Mouse (Mus musculus): ENCODE data around the gene Igfals. TPM values are rescaled to one million over a fixed set of nuclear protein-coding genes. Genes with fewer than 3 reads are reported as not detected.

The Igfals gene
- polyA plus RNA-seq, 1 experiment from 2014 or later: not detected

DNA sequence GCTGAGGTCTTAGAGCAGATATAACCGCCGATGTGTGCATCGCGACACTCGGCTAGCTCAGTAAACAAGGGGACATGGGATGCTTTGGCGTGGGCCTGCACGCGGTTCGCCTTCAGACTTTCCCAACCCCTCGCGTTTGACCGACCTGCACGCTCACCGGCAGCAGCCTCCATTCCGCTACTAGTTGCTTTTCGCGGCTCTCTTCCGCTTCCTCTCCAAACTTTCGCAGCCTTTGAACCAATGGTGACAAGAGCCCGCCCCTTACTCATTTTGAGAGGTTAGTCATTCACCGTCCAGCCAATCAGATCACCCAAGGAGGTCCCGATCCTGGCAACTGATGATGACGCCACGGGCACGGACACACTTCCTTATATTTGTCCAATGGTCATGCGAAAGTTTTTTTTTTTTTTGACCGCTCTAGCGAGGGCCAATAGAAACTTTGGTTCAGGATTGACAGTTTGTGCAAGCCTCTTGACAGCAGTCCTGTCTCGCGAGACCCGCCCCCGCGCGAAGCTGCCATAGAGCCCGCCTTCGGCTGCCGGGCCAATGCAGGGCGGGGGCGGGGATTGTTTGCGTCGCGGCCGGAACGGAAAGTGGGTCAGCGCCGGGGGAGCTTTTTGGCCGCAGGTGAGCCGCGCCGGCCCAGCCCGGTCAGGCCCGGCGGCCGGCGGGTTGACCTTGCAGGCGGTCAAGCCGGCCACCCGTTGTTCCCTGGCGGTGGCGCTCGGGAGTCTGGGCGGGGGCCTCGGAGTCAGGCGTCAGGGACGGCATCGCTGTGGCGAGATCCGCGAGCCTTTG lies 20.5 kb downstream of the Igfals start, which contains the start of the genes Nubp2 and Spsb3:
Nubp2 (minus strand) TSS at position 216 of the 798 bp plus-strand sequence.
Spsb3 (plus strand) TSS at position 510 of the 798 bp plus-strand sequence.
- Histone ChIP-seq H3K9ac (ENCODE audit: low read depth, low read length) (peak within 1 kb of the TSS; percentile 89), H3K4me3 (ENCODE audit: low read depth, low read length) (peak within 1 kb of the TSS; percentile 81), H3K27me3 (ENCODE audit: control insufficient read depth, insufficient read depth, low read length) (no peaks in the 10 kb centered on the region), H3K4me1 (ENCODE audit: control insufficient read depth, insufficient read depth, low read length) (peaks cover 17% of the 10 kb centered on the region), H3K4me2 (peak within 1 kb of the TSS; percentile 82), H3K9me3 (replicated peaks; ENCODE audit: control insufficient read depth, low read length) (no peaks in the 10 kb centered on the region), H3K27ac (ENCODE audit: low read depth, low read length) (peak within 1 kb of the TSS; percentile 63), H3K36me3 (ENCODE audit: control insufficient read depth, insufficient read depth, low read length) (peaks cover 9% of the 10 kb centered on the region)
- under 1% methylated on average over 69 of the region's 69 CpGs for WGBS (ENCODE audit: insufficient replicate concordance)
- ATAC-seq (replicated peaks; ENCODE audit: insufficient number of reproducible peaks, low FRiP score, low TSS enrichment): peak; percentile 95

DNA sequence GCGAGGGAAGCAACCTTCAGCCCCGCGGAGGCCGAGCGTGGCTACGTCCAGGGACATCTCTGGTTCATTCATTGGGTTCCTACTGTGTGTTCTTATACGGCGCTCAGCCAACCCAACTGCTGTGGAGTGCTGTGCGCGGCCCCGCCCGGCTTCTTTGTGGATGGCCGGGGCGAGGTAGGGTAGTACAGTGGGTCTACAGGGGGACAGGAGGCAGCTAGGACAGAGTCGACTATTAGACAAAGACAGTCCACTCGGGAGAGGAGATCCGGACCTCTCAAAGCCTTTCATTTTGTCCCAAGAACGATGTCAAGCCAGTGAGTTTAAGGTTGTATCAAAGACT lies 21.1 kb downstream of the Igfals start:
- Histone ChIP-seq H3K4me3 (ENCODE audit: low read depth, low read length) (peak overlapping the region; percentile 81), H3K4me2 (peak overlapping the region; percentile 82), H3K27ac (ENCODE audit: low read depth, low read length) (peak overlapping the region; percentile 63), H3K9me3 (replicated peaks; ENCODE audit: control insufficient read depth, low read length) (no peaks in the 10 kb centered on the region), H3K4me1 (ENCODE audit: control insufficient read depth, insufficient read depth, low read length) (peaks cover 17% of the 10 kb centered on the region), H3K27me3 (ENCODE audit: control insufficient read depth, insufficient read depth, low read length) (no peaks in the 10 kb centered on the region), H3K9ac (ENCODE audit: low read depth, low read length) (peak overlapping the region; percentile 89), H3K36me3 (ENCODE audit: control insufficient read depth, insufficient read depth, low read length) (peaks cover 9% of the 10 kb centered on the region)
- 2% methylated on average over 18 of the region's 18 CpGs for WGBS (ENCODE audit: insufficient replicate concordance)
- peak; percentile 5 for ATAC-seq (replicated peaks; ENCODE audit: insufficient number of reproducible peaks, low FRiP score, low TSS enrichment)

DNA sequence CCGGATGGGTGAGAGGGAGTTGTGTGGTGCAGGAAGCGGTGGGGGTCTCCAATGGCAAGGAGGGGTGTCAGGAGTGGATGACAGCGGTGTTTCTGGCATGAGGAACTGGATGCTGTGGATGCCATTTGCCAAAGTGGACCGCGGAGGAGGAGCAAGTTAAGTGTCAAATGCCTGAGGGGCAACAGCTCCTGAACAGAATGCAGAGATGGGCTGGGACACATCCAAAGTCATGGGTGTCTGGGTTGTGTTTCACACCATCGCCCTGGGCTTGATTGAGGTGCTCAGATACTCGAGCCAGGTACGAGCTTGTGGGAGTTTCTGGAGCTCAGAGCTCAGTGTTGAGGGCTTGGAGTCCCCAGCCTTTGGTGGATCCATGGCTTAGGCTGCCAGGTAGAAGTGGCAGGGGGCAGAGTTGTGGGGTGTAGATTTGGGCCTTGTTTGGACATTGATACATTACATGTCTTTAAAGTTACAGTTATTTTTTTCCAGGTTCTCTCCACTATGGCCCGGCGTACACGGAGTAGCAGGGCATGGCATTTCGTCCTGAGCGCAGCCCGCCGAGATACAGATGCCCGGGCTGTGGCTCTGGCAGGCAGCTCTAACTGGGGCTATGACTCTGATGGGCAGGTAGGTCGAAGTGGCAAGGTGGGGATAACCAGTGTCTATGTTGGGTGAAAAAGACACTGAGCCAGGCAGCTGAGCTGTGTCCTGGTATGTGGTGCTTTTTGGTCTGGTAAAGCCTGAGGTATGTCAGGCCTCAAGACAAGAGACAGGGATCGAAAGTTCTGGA lies 21.7 kb downstream of the Igfals start:
- peaks cover 17% of the 10 kb centered on the region for H3K4me1 ChIP-seq (ENCODE audit: control insufficient read depth, insufficient read depth, low read length)
- no peaks in the 10 kb centered on the region for H3K27me3 ChIP-seq (ENCODE audit: control insufficient read depth, insufficient read depth, low read length)
- 62% methylated on average over 18 of the region's 18 CpGs for WGBS (ENCODE audit: insufficient replicate concordance)
- peaks cover 13% of the 10 kb centered on the region for H3K36me3 ChIP-seq (ENCODE audit: control insufficient read depth, insufficient read depth, low read length)
- H3K9me3 ChIP-seq (replicated peaks; ENCODE audit: control insufficient read depth, low read length): no peaks in the 10 kb centered on the region
- H3K4me3 ChIP-seq (ENCODE audit: low read depth, low read length): peak overlapping the region; percentile 81
- no peak for ATAC-seq (replicated peaks; ENCODE audit: insufficient number of reproducible peaks, low FRiP score, low TSS enrichment)
- peak overlapping the region; percentile 89 for H3K9ac ChIP-seq (ENCODE audit: low read depth, low read length)
- no peak overlapping the region; the same call in 1 of the 2 replicates for H3K27ac ChIP-seq (ENCODE audit: low read depth, low read length)
- peak overlapping the region; percentile 82 for H3K4me2 ChIP-seq

DNA sequence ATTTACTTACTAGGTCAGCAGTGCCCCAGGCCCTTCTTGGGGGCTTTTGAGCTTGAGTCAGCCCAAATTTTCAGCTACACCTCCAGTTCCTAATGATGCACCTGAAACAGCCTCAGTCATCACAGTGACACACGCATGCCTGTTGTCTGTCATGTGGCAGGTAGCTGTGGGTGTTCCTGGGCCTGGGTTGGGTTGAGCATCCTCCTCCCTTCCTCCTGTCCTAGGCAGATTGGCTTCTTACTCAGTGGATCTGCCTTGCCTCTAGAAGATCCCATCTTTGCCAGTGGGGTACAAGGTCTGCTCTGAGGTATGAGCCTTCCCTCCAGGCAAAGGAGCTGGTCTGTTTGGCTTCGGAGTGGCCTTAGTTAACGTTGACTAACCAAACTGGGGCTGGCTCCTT lies 23.1 kb downstream of the Igfals start:
- Histone ChIP-seq H3K9ac (ENCODE audit: low read depth, low read length) (peak overlapping the region; percentile 29; the same call in 1 of the 2 replicates), H3K9me3 (replicated peaks; ENCODE audit: control insufficient read depth, low read length) (no peaks in the 10 kb centered on the region), H3K36me3 (ENCODE audit: control insufficient read depth, insufficient read depth, low read length) (peaks cover 16% of the 10 kb centered on the region), H3K4me2 (no peak overlapping the region), H3K4me1 (ENCODE audit: control insufficient read depth, insufficient read depth, low read length) (peaks cover 18% of the 10 kb centered on the region), H3K27ac (ENCODE audit: low read depth, low read length) (no peak overlapping the region), H3K27me3 (ENCODE audit: control insufficient read depth, insufficient read depth, low read length) (no peaks in the 10 kb centered on the region), H3K4me3 (ENCODE audit: low read depth, low read length) (no peak overlapping the region)
- no peak for ATAC-seq (replicated peaks; ENCODE audit: insufficient number of reproducible peaks, low FRiP score, low TSS enrichment)
- WGBS (ENCODE audit: insufficient replicate concordance): 88% methylated on average over 3 of the region's 3 CpGs

DNA sequence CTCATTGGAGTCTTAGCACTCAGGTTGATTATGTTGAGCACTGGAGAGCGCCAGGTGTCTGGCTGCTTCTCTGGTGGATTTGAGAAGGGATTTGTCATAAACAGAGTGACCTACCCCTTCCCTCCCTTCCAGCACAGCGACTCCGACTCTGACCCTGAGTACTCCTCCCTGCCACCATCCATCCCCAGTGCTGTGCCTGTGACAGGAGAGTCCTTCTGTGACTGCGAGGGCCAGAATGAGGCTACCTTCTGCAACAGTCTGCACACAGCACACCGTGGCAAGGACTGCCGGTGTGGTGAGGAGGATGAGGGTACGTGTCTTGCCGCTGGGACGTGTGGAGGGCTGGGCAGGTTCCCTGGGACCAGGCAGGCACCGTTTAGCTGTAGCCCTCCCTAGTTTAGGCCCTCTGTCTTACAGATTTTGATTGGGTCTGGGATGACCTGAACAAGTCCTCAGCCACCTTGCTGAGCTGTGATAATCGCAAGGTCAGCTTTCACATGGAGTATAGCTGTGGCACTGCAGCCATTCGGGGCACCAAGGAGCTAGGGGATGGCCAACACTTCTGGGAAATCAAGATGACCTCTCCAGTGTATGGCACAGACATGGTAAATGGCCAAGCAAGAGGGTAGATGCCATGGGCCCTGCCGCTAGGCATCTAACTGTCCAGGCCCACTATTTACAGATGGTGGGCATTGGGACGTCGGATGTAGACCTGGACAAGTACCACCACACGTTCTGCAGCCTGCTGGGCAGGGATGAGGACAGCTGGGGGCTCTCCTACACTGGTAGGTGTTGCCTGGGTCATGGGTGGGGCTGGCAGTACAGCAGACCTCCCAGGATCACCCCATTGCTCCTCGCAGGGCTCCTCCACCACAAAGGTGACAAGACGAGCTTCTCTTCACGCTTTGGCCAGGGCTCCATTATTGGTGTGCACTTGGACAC lies 24.6 kb downstream of the Igfals start:
- H3K4me2 ChIP-seq: no peak overlapping the region
- no peaks in the 10 kb centered on the region for H3K27me3 ChIP-seq (ENCODE audit: control insufficient read depth, insufficient read depth, low read length)
- ATAC-seq (replicated peaks; ENCODE audit: insufficient number of reproducible peaks, low FRiP score, low TSS enrichment): no peak
- H3K4me1 ChIP-seq (ENCODE audit: control insufficient read depth, insufficient read depth, low read length): peaks cover 20% of the 10 kb centered on the region
- no peaks in the 10 kb centered on the region for H3K9me3 ChIP-seq (replicated peaks; ENCODE audit: control insufficient read depth, low read length)
- no peak overlapping the region for H3K9ac ChIP-seq (ENCODE audit: low read depth, low read length)
- H3K36me3 ChIP-seq (ENCODE audit: control insufficient read depth, insufficient read depth, low read length): peaks cover 16% of the 10 kb centered on the region
- 84% methylated on average over 19 of the region's 19 CpGs for WGBS (ENCODE audit: insufficient replicate concordance)
- H3K4me3 ChIP-seq (ENCODE audit: low read depth, low read length): no peak overlapping the region
- H3K27ac ChIP-seq (ENCODE audit: low read depth, low read length): no peak overlapping the region

DNA sequence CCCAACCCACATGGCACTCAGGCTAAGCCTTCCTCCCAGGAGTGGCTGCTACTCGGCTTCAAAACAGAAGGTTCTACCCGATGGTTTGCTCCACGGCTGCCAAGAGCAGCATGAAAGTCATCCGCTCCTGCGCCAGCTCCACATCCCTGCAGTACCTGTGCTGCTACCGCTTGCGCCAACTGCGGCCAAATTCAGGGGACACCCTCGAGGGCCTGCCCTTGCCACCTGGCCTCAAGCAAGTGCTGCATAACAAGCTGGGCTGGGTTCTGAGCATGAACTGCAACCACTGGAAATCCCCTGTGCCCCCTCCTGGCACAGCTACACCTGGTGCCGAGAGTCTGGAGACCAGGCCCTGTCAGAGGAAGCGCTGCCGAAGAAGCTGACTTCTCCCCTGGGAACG lies 25.5 kb downstream of the Igfals start:
- ATAC-seq (replicated peaks; ENCODE audit: insufficient number of reproducible peaks, low FRiP score, low TSS enrichment): no peak
- no peaks in the 10 kb centered on the region for H3K9me3 ChIP-seq (replicated peaks; ENCODE audit: control insufficient read depth, low read length)
- WGBS (ENCODE audit: insufficient replicate concordance): 86% methylated on average over 12 of the region's 13 CpGs
- H3K4me2 ChIP-seq: no peak overlapping the region
- no peak overlapping the region for H3K27ac ChIP-seq (ENCODE audit: low read depth, low read length)
- no peaks in the 10 kb centered on the region for H3K27me3 ChIP-seq (ENCODE audit: control insufficient read depth, insufficient read depth, low read length)
- H3K4me1 ChIP-seq (ENCODE audit: control insufficient read depth, insufficient read depth, low read length): peaks cover 26% of the 10 kb centered on the region
- no peak overlapping the region for H3K4me3 ChIP-seq (ENCODE audit: low read depth, low read length)
- H3K9ac ChIP-seq (ENCODE audit: low read depth, low read length): no peak overlapping the region
- H3K36me3 ChIP-seq (ENCODE audit: control insufficient read depth, insufficient read depth, low read length): peaks cover 16% of the 10 kb centered on the region

DNA sequence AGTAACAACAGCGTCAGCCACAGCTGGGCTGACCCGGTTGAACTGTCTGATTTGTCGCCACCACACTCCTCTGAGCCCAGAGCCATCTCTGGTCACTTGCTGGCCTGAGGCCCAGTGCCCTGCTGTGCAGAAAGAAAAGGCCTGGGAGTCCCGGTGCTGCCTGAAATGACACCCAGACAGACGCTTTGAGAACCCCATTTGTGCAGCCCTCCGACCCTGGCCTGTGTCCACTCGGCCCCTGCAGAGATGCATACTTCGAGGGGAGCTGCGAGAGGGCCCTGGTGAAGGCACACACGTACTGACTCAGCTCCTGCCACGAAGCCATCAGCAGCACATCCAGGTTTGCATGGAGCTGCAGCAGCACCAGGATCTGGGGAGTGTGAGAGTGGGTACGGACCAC lies 27.0 kb downstream of the Igfals start:
- Histone ChIP-seq H3K27ac (ENCODE audit: low read depth, low read length) (no peak overlapping the region), H3K36me3 (ENCODE audit: control insufficient read depth, insufficient read depth, low read length) (peaks cover 20% of the 10 kb centered on the region), H3K9ac (ENCODE audit: low read depth, low read length) (no peak overlapping the region), H3K4me2 (no peak overlapping the region), H3K9me3 (replicated peaks; ENCODE audit: control insufficient read depth, low read length) (no peaks in the 10 kb centered on the region), H3K4me3 (ENCODE audit: low read depth, low read length) (no peak overlapping the region), H3K27me3 (ENCODE audit: control insufficient read depth, insufficient read depth, low read length) (no peaks in the 10 kb centered on the region), H3K4me1 (ENCODE audit: control insufficient read depth, insufficient read depth, low read length) (peaks cover 33% of the 10 kb centered on the region)
- 89% methylated on average over 12 of the region's 12 CpGs for WGBS (ENCODE audit: insufficient replicate concordance)
- no peak for ATAC-seq (replicated peaks; ENCODE audit: insufficient number of reproducible peaks, low FRiP score, low TSS enrichment)

DNA sequence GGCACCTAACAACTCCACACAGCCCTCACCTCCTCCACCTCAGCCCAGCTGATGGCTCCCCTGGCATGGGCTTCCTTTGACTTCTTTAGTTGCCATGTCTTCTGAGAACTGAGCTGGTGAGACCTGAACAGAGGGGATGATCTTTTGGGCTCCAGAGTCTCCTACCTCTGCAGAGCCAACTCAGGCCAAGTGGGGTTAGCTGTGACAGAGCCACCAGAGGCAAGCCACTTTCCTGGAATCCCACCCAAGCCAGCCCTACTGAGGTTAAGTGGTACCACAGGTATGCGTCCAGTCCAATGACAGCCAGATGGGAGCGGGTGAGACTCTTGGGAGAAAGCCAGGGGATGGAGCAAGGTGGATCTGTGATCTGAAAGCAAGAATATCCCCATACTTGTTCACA lies 27.5 kb downstream of the Igfals start:
- Histone ChIP-seq H3K27ac (ENCODE audit: low read depth, low read length) (no peak overlapping the region), H3K9ac (ENCODE audit: low read depth, low read length) (no peak overlapping the region), H3K4me1 (ENCODE audit: control insufficient read depth, insufficient read depth, low read length) (peaks cover 31% of the 10 kb centered on the region), H3K4me3 (ENCODE audit: low read depth, low read length) (no peak overlapping the region), H3K4me2 (no peak overlapping the region), H3K36me3 (ENCODE audit: control insufficient read depth, insufficient read depth, low read length) (peaks cover 20% of the 10 kb centered on the region), H3K27me3 (ENCODE audit: control insufficient read depth, insufficient read depth, low read length) (no peaks in the 10 kb centered on the region), H3K9me3 (replicated peaks; ENCODE audit: control insufficient read depth, low read length) (no peaks in the 10 kb centered on the region)
- 88% methylated on average over 2 of the region's 2 CpGs for WGBS (ENCODE audit: insufficient replicate concordance)
- no peak for ATAC-seq (replicated peaks; ENCODE audit: insufficient number of reproducible peaks, low FRiP score, low TSS enrichment)

All from heart, embryonic 11.5 days (tissue).